Mouse (Mus musculus) bone marrow, adult 2 months (tissue): ENCODE data around the gene Yju2.

Experiments used
- CTCF ChIP-seq: fragments of 200-500 bp; IDR thresholded peaks from 2 replicates; pipeline ENCODE4 v1.5.1; 2011; ENCODE audit warnings: low read length, control low read depth; ENCODE audit not compliant: control insufficient read depth, insufficient read depth
- POLR2A ChIP-seq: fragments of 200-500 bp; IDR thresholded peaks from 2 replicates; pipeline ENCODE4 v1.6.1; 2011; ENCODE audit warnings: low read depth, mild to moderate bottlenecking, control low read depth, low read length, borderline replicate concordance; ENCODE audit not compliant: control insufficient read depth

DNA sequence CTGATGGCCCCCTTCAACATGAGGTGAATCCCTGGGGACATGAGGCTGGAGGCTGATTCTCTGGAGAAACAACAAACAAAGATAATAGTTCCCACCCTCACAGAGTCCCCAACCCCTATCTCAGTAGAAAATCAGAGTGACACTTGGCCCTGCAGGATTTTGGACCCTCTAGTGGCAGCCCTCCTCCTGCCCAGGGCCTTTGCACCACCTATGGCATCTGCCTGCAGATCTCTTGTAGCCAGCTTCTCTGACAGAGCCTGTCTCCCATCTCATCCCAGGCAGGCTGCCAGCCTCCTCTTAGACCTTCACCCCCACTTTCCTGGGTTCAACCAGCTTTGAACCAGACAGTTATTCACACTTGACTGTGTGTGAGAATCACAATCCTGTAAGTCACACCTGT, 1.9 kb downstream of the Yju2 start:
- TF ChIP-seq CTCF: no peak
- no peak for TF ChIP-seq POLR2A
